Mouse (Mus musculus): ENCODE data around the gene Alx1. TPM values are rescaled to one million over a fixed set of nuclear protein-coding genes. Genes with fewer than 3 reads are reported as not detected.

Alx1 gene
- polyA plus RNA-seq, 2 experiments = 1.8 to 4.0 TPM

DNA sequence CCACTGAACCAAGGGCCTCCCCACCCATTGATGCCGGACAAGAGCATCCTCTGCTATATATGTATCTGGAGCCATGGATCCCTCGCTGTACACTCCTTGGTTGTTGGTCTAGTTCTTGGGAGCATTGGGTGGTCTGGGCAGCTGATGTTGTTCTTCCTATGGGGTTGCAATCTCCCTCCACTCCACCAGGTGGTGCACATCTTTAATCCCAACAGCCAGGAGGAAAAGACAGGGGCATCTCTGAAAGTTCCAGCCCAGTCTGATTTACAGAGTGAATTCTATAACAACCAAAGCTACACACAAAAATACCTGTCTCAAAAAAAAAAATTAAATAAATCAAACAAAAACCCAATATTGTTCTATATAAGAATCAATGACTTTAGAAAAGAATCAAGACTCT lies 70.4 kb downstream of the Alx1 start:
- Histone ChIP-seq H3K27ac (replicated peaks; ENCODE audit: low read depth, low read length) (no peak overlapping the region), H3K27me3 (ENCODE audit: control insufficient read depth, insufficient read depth, low read length) (no peaks in the 10 kb centered on the region), H3K4me2 (replicated peaks; ENCODE audit: low read depth, low read length, severe bottlenecking) (no peak overlapping the region), H3K9me3 (ENCODE audit: control insufficient read depth, low read length) (no peaks in the 10 kb centered on the region), H3K36me3 (ENCODE audit: control insufficient read depth, insufficient read depth, low read length) (no peaks in the 10 kb centered on the region), H3K4me1 (ENCODE audit: control insufficient read depth, insufficient read depth, low read length) (no peaks in the 10 kb centered on the region), H3K4me3 (replicated peaks; ENCODE audit: low read length) (no peak overlapping the region), H3K9ac (ENCODE audit: low read depth, low read length, severe bottlenecking) (no peak overlapping the region)
- ATAC-seq (ENCODE audit: low FRiP score, low read depth) (no peak), DNase-seq (ENCODE audit: low spot score) (no peak)
- 87% methylated on average over 2 of the region's 2 CpGs for WGBS
- no peak for TF ChIP-seq POLR2A (IDR thresholded peaks at IDR 0.05; ENCODE audit: borderline replicate concordance, extremely low read depth, insufficient read depth, insufficient read length)

Other genes with a start within 250 kb of the Alx1 start
- 0.13 TPM in 1 of 2 replicates, not detected in the other for gene Lrriq1, start 206.1 kb upstream of the Alx1 start, polyA plus RNA-seq (2012; rRNA removed)
- gene Lrriq1, start 206.1 kb upstream of the Alx1 start, polyA plus RNA-seq (2014; fragmentation: Nextera tagmentation; extraction: Ambion mirVana) = not detected in 2 replicates